Mouse (Mus musculus): ENCODE data around the gene Rtn1.

Gene Rtn1

DNA sequence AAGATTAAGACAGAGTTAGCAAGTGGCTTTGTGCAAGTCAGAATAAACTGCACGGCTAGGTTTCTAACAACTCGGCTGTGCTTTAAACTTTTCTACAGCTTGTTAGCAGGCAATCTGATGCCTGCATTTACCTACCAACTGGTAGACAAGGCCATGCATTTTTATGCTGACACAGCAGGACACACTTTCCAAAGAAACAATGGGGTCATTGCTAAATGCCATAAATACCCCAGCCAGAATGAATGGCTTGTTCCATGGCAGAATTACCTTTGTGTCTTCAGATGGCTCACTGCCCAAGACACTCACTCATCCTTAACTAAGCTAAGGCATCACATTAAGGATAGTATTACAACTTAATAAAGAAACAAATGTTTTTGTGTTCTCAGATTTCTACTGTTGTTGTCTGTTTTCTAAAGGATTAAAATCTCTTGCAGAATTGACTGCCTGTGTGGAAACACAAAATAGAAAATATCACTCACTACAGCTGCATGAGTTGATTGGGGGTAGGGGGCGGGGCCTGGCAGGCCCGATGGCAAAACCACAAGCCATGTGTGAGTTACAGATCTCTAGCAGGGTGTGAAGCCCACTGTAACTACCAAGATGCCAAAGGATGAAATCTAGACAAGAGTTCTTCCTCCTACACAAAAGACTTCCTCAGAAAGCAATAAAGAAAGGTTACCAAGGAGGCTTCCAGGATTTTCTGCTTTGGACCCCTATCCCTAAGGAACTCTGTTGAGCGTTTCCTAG, 129.6 kb downstream of the Rtn1 start:
- no peak for DNase-seq (ENCODE audit: low spot score in 2 of 2)

DNA sequence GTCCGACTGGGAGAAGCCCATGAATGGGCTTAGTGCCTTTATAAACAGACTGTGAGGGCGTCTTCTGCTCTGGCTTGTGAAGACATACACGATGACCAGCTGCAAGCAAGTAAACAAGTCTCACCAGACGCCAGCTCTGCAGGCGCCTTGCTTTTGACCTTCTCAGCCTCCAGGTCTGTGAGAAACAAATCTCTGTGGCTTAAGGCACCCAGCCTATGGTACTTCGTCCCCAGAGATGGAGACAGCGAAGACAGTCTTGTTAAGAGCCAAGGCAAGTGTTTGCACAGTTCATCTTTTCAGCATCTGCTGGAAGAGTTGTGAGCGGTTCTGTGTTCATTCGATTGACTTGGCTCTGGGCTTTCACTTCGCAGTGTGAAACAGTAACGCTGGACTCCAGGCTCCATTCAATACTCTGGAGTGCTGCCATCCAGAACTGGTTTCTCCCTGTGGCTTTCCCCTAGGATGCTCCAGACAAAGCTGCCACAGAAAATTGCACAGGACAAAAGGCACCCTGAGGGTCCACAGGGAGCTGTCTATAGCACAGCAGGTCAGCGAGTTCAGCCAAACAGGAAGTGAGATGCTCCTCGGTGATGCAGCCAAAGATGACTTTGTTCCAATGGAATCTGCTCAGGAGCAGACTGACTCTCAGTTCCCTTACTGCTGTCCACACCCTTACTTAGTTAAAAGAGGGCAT, 135.0 kb downstream of the Rtn1 start:
- DNase-seq (ENCODE audit: low spot score in 2 of 2) = no peak

DNA sequence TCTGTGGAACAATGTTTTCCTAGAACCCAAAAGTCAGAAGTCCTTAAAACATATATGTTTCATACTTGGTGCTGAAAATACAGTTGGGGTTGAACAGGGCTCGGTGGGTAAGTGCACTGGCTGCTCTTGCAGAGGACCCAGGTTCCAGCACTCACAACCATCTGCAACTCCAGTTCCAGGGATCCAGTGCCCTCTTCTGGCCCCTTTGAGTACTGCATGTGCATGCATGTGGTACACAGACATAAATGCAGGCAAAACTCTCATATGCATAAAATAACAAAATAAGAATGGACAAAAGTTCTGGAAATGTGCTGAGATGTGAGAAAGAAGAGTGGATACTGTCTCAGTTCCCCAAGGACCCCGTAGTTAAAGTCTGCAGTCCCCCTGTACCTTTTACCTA, 141.2 kb downstream of the Rtn1 start:
- no peak for DNase-seq (ENCODE audit: low spot score in 2 of 2)

- peak; percentile 53 to 59 for DNase-seq (ENCODE audit: low spot score in 2 of 2)
Observed at GRCm38 (mm10) chr12:72265261-72266228, 143.3 kb downstream of the Rtn1 start.

GRCm38 (mm10) chr12:72263213-72264103, 145.4 kb downstream of the Rtn1 start:
- DNase-seq (ENCODE audit: low spot score in 2 of 2) = peak in 1 of 2 experiments; percentile 41

DNA sequence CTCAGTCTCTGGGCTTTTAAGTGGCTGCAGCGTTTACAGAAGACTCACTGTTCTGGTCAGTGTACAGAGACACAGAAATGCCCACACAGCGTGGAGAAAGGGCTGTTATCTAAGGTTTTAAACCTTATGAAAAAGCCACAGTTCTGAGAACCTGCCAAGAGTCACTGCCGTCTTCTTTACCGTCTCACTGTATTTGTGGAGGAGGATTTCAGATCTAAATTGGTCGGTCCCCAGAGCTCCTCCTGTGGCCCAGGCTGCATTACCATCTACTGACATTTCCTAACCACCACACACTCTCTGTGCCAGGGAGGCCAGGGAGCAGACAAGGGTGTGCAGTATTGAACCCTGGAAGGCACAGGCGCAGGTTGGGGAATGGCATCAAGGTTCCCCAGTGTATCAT, 151.9 kb downstream of the Rtn1 start:
- peak in 1 of 2 experiments; percentile 40 for DNase-seq (ENCODE audit: low spot score in 2 of 2)

DNA sequence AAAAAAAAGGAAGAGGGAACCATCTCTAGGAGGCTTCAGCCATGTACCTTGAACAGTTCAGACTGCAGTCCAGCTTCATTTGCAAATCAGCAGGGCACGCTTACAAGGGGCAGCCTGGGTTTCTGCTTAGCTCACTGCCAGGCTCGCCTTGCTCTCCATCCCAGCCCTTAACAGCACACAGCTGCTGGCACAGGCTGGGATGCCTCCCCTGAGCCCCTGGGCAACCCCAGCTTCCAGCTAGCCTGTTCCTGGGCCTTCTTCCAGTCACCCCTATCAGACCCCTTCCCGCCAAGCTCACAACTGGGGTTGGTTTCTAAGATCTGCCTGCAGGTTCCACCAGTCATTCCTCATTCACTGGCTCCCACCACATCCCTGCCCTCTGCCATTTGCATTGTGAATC, 155.8 kb downstream of the Rtn1 start:
- DNase-seq (ENCODE audit: low spot score in 2 of 2) = no peak

GRCm38 (mm10) chr12:72251890-72252445, 156.9 kb downstream of the Rtn1 start:
- no peak for DNase-seq (ENCODE audit: low spot score in 2 of 2)

- no peak for DNase-seq (ENCODE audit: low spot score in 2 of 2)
Observed at GRCm38 (mm10) chr12:72244951-72245350, 163.9 kb downstream of the Rtn1 start.

- no peak for DNase-seq (ENCODE audit: low spot score in 2 of 2)
Observed at GRCm38 (mm10) chr12:72242807-72243206, 166.0 kb downstream of the Rtn1 start.

- no peak for DNase-seq (ENCODE audit: low spot score in 2 of 2)
Observed at GRCm38 (mm10) chr12:72240506-72240905, 168.3 kb downstream of the Rtn1 start.

- DNase-seq (ENCODE audit: low spot score in 2 of 2) = peak; percentile 51 to 59
Observed at GRCm38 (mm10) chr12:72239230-72239894, 169.5 kb downstream of the Rtn1 start.

DNA sequence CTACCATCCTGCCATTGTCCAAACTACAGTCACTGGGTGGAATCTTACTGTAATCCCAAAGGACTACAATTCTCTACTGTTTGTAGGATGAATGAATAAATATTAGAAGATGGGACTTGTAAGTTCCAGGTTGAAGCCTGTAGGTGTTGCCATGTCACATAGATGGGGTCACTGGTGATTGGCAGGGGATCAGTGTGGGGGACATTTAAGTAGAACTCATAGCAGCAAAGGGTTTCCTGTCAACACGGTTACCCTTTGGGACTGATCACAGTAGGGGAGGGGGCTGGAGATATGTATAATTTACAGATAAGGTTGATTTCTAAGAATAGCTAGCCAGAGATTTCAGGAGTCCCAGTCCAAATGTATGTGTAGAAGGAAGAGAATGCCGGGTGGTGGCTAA, 171.6 kb downstream of the Rtn1 start:
- no peak for DNase-seq (ENCODE audit: low spot score in 2 of 2)

DNA sequence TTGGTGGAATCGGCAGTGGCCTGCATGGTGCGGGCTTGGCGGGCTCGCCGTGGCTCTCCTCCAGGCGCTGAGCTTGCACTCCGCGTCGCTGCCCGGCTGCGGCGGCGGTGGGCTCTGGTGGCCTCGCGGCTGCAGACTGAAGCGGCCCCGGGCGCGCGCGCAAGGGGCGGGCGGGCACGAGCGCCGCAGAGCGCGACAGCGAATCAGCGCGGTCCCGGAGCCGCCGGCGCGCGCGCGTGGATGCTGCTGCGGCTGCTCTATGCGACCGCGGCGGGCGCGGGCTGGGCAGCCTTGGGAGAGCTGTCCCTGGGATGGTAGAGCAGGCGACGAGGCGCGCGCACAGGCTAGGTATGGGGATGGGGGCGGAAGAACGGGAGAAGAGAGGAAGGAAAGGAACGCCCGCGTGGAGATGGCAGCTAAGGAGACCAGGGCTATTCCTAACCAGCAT, 172.3 kb downstream of the Rtn1 start:
- DNase-seq (ENCODE audit: low spot score in 2 of 2) = peak; percentile 83

- peak; percentile 57 to 68 for DNase-seq (ENCODE audit: low spot score in 2 of 2)
Observed at GRCm38 (mm10) chr12:72235621-72236351, 173.1 kb downstream of the Rtn1 start.

- DNase-seq (ENCODE audit: low spot score in 2 of 2) = peak in 1 of 2 experiments; percentile 39
Observed at GRCm38 (mm10) chr12:72234966-72235365, 173.9 kb downstream of the Rtn1 start.

GRCm38 (mm10) chr12:72234151-72234550, 174.7 kb downstream of the Rtn1 start:
- DNase-seq (ENCODE audit: low spot score in 2 of 2) = peak in 1 of 2 experiments; percentile 31

DNA sequence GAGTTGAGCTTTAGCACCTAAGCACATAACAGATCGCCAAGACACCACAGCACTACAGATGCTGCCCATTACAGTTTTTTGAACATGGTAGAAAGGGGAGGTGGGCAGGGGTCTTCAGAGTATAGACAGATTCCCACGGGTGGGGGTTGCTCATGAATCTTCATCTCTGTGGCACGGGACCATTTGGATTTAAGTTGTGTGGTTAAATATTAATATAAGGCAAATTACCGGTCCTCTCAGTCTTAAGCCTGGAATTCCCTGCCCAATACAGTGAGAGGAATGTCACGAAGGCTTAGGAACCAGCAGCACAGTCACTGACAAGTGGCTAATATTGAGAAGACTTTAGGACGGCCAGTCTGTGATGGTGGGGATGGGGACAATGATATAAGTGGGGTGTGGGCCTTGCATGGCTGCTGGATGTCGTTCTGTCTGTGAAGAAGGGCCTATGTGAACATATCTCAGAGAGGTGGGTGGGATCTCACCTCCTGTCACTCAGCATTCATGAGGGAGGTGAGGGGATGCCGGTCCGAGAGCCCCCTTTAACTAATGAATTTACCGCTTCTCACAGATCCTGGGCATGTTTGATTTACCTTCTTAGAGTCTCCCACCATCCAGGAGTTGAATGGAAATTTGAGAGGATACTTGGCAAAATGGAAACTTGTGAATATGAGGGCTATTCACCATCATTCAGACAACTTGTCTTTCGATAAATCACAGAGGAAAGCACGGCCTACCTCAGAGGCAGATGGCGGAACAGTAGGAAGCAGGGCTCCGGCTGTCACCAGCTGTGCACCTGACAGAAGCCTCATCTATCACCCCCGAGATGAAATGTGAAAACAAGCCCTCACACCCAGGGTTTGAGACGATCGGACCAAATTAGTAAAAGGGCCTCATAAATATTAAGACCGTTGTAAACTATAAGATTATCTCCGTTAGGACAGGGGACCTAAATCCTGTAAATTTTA, 175.7 kb downstream of the Rtn1 start:
- DNase-seq (ENCODE audit: low spot score in 2 of 2) = no peak

Measured in right cerebral cortex, adult 2 months (tissue).